Mouse (Mus musculus): ENCODE measurements around the gene Rnf10.

GRCm38 (mm10) chr5:115268266-115268665, 4.4 kb downstream of the Rnf10 start:
- TF ChIP-seq CTCF (conservative IDR thresholded peaks at IDR 0.05; ENCODE audit: low read length) (no peak), NANOG (IDR thresholded peaks at IDR 0.05; ENCODE audit: borderline replicate concordance, low read length) (no peak), POU5F1 (IDR thresholded peaks at IDR 0.05; ENCODE audit: borderline replicate concordance, low read length) (no peak)
